Mouse (Mus musculus) heart, adult 11 months (tissue): ENCODE results near the gene 2610002M06Rik.

Source experiments
- DNase-seq: peaks from one replicate; pipeline ENCODE4 v3.0.0; 2022

The 2610002M06Rik gene

DNA sequence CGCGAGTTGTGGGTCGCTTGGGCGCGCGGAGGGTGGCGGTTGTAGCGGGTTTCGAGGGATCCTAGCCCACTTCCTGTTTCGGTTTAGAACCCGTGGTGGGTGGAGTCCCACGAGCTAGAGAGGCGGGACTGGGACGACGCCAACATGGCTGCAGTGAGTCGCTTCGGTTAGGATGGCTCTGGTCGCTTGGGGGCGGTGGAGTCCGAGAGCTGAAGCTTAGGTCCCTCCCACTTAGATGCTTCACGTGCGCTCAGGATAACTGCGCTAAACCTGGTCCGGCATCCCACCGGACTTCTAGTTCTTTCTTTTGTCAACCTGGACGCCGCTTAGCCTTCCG is at the start of gene 2610002M06Rik:
Gene 2610002M06Rik (minus strand): TSS at position 117 of the 337 bp plus-strand sequence.
- peak; percentile 99 for DNase-seq

- DNase-seq, result no peak
These were observed 42.0 kb upstream of the 2610002M06Rik start for GRCm38 (mm10) chrX:107858165-107858564.

- DNase-seq, result no peak
These were observed 592 bp upstream of the 2610002M06Rik start for GRCm38 (mm10) chrX:107816726-107817125.

GRCm38 (mm10) chrX:107815502-107816217 is 474 bp downstream of the 2610002M06Rik start:
- DNase-seq, result no peak

- no peak for DNase-seq
These were observed 4.0 kb downstream of the 2610002M06Rik start for GRCm38 (mm10) chrX:107812120-107812519.

- DNase-seq, result no peak
These were observed 19.2 kb downstream of the 2610002M06Rik start for GRCm38 (mm10) chrX:107796919-107797318.

DNA sequence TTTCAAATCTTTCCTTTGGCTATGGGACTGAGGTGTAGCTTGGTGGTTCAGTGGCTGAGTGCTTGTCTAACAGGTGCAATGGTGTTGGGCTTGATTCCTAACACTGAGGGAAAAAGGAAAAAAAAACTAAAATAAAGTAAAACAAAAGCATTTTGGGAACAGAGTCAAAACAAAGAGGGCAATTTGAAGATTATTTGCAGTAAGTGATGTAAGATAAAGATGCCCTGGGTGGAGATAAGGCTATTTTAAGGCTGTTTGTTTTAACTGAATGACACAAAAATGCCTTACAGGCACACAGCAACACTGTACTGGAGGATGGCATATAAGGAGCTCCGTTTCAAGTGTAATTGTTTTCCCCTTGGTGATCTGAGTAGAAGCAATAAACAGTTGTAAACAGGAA is 20.3 kb downstream of the 2610002M06Rik start:
- no peak for DNase-seq

DNA sequence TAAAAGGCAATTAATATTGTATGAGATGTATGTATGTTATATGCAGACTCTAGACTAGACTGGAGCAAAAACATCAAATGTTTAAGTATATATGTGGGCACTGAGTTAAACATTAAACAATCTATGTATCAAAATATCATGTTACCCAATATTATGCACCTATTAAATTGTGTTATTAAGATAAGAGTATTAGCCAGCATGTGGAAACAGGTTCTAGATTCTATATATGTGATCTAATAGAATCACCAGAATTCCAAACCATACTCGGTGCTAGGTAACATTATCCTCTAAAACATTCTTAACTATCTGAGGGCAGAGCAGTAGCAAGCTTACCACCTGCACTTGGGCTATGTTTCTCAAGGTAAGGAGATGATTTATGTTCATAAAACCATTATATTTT is 23.8 kb downstream of the 2610002M06Rik start, which contains the start of gene Tent5d:
Gene Tent5d (plus strand): TSS at position 301 of the 400 bp plus-strand sequence.
- no peak for DNase-seq

DNA sequence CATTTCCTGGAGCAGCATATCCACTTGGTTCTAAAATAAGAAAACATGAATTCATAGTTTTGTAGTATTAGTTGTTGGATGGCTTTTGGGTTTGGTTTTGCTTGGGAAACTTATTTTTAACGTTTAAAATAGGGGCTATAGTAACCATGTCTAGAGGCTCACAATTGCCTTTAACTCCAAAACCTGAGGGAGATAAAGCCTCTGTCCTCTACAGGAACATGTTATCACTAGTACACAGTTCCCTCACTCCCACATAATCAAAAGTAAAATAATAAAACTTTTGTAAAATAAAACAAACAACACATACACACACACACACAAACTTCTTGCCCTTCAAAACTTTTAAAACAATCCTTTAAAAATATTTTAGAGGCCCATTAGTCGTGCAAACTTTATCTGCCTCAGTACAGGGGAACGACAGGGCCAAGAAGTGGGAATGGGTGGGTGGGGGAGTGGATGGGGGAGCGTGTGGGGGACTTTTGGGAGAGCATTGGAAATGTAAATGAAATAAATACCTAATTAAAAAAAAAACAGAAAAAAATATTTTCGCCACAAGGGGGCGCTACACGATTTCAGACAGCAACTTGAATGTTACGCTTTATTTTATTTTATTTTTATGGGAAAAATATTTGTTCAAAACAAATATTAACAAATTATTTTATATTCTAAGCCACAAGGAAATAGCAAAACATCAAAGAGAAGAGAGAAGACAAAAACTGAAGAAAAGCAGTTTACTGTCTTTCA is 25.2 kb downstream of the 2610002M06Rik start:
- no peak for DNase-seq

DNA sequence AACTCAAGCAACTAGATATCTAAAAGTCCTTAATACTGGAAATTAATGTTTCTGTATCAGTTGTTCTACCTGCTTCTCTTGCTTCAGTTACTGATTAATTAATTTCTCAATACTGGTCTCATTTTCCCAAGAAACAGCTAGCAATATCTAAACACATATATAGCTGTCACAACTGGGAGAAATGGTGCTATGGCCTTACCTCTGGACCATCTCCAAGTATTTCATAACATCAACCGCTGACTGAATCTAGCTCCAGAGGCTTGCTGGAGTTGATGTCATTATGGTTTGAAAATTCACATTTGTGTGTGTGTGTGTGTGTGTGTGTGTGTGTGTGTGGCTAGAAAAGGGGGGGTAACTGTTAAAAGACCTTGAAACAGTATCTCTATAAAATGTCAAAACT is 26.0 kb downstream of the 2610002M06Rik start:
- DNase-seq, result no peak

- DNase-seq, result no peak
These were observed 48.2 kb downstream of the 2610002M06Rik start for GRCm38 (mm10) chrX:107767896-107768295.
